Comparison of ENCODE assay signal across 8 mouse cellular contexts in the genomic region with DNA sequence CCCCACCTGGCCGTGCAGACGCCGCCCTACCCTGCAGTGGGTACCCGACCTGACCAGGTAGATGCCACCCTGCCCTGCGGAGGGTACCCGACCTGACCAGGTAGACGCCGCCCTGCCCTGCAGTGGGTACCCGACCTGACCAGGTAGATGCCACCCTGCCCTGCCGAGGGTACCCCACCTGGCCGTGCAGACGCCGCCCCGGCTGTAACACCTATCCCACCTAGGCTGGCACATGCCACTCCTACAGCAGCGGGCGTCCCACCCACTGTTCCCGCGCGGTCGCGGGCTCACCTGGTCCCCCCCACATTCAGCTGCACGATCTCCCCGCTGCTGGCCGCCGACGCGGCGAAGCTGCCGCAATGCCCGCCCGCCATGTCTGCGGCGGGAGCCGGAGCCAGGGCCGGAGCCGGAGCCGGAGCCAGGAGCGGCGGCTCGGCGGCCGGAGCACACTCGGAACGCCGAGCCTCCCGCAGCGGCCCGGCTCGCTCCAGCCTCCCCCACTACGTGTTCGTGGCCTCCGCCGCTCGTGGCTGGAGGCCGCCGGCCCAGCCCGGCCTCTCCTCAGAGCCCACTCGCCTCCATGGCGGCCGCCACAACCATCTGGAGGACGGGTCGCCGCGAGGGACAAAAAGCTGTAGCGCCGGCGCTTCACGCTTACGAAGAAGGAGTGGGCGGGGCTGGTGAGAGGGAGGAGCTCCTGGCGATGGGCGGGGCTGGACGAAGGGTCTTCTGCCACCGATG. TPM values are rescaled to one million over a fixed set of nuclear protein-coding genes. Genes with fewer than 3 reads are reported as not detected.
DNase-seq lines count a peak whose midpoint lies in the region; ATAC-seq and TF ChIP-seq lines count a peak whose summit lies in the region.

A gene (minus strand): TSS at position 603 of the 741 bp plus-strand sequence.

- H3K9ac ChIP-seq in kidney, embryonic 14.5 days (ENCODE audit: low read depth, low read length), result peak within 1 kb of the TSS; percentile 95
- peak within 1 kb of the TSS; percentile 92 for H3K9ac ChIP-seq in limb, embryonic 15.5 days

- H3K27me3 ChIP-seq in kidney, embryonic 14.5 days (ENCODE audit: control insufficient read depth, insufficient read depth, low read length), result no peaks in the 10 kb centered on the region
- H3K27me3 ChIP-seq in limb, embryonic 15.5 days, result no peaks in the 10 kb centered on the region

- H3K4me1 ChIP-seq in bone marrow macrophage, adult 2 months (ENCODE audit: control insufficient read depth, insufficient read depth, low read length), result peaks cover 12% of the 10 kb centered on the region
- H3K4me1 ChIP-seq in embryonic fibroblast, embryonic 13.5 days (ENCODE audit: control insufficient read depth, insufficient read depth, low read length), result peaks cover 6% of the 10 kb centered on the region; the same call in 1 of the 2 replicates
- H3K4me1 ChIP-seq in kidney, embryonic 14.5 days (ENCODE audit: control insufficient read depth, insufficient read depth, low read length), result peaks cover 6% of the 10 kb centered on the region; the same call in 1 of the 2 replicates
- peaks cover 14% of the 10 kb centered on the region for H3K4me1 ChIP-seq in limb, embryonic 15.5 days

- H3K27ac ChIP-seq in bone marrow macrophage, adult 2 months (ENCODE audit: insufficient read depth, low read depth, low read length), result no peak within 1 kb of the TSS
- no peak within 1 kb of the TSS for H3K27ac ChIP-seq in embryonic fibroblast, embryonic 13.5 days (ENCODE audit: insufficient read depth, low read length)
- 0 out of 2 replicates have a peak within 1 kb of the TSS, but pooled peaks have one; percentile 6 for H3K27ac ChIP-seq in kidney, embryonic 14.5 days (ENCODE audit: low read depth, low read length)
- H3K27ac ChIP-seq in limb, embryonic 15.5 days, result peak within 1 kb of the TSS; percentile 59; the same call in 1 of the 2 replicates

- no peak for TF ChIP-seq CTCF in bone marrow macrophage, adult 2 months (IDR thresholded peaks at IDR 0.05; ENCODE audit: low read depth, low read length)
- no peak for TF ChIP-seq CTCF in embryonic fibroblast, embryonic 13.5 days (IDR thresholded peaks at IDR 0.05; ENCODE audit: borderline replicate concordance, insufficient read depth, low read length)

- DNase-seq in A20 (ENCODE audit: low read depth, low spot score), result peak; percentile 94
- peak; percentile 86 to 93 for DNase-seq in heart, adult 9 months (ENCODE audit: low spot score in 2 of 2)
- DNase-seq in monocyte, adult 2 months (ENCODE audit: low read depth in 1 of 2, low spot score in 2 of 2), result peak; percentile 61 to 81
- DNase-seq in spleen, postnatal 36 days (ENCODE audit: low spot score in 2 of 2), result peak; percentile 91 to 92

- peak; percentile 91 for ATAC-seq in kidney, embryonic 14.5 days (ENCODE audit: low FRiP score, low TSS enrichment)
- ATAC-seq in limb, embryonic 15.5 days (ENCODE audit: insufficient number of reproducible peaks, low FRiP score, low TSS enrichment, low read depth), result peak; percentile 88

- TF ChIP-seq POLR2A in bone marrow macrophage, adult 2 months (IDR thresholded peaks at IDR 0.05; ENCODE audit: borderline replicate concordance, low read depth, low read length), result peak; percentile 41; the same call in 1 of the 2 replicates
- TF ChIP-seq POLR2A in embryonic fibroblast, embryonic 13.5 days (IDR thresholded peaks at IDR 0.05; ENCODE audit: low read depth, low read length), result peak; percentile 84

- peak within 1 kb of the TSS; percentile 93 for H3K4me2 ChIP-seq in kidney, embryonic 14.5 days (replicated peaks; ENCODE audit: low read depth, low read length)
- peak within 1 kb of the TSS; percentile 92 for H3K4me2 ChIP-seq in limb, embryonic 15.5 days

- H3K9me3 ChIP-seq in kidney, embryonic 14.5 days (ENCODE audit: control insufficient read depth, low read length), result no peaks in the 10 kb centered on the region
- H3K9me3 ChIP-seq in limb, embryonic 15.5 days, result no peaks in the 10 kb centered on the region

- peak within 1 kb of the TSS; percentile 79 for H3K4me3 ChIP-seq in bone marrow macrophage, adult 2 months (ENCODE audit: insufficient read depth, low read length)
- H3K4me3 ChIP-seq in embryonic fibroblast, embryonic 13.5 days (ENCODE audit: insufficient read depth, low read length), result peak within 1 kb of the TSS; percentile 83
- H3K4me3 ChIP-seq in kidney, embryonic 14.5 days (ENCODE audit: low read length), result peak within 1 kb of the TSS; percentile 95
- peak within 1 kb of the TSS; percentile 72 for H3K4me3 ChIP-seq in limb, embryonic 15.5 days

- under 1% methylated on average over 63 of the region's 74 CpGs for WGBS in kidney, embryonic 14.5 days
- under 1% methylated on average over 74 of the region's 74 CpGs for WGBS in limb, embryonic 15.5 days

- peaks cover 2% of the 10 kb centered on the region; the same call in 1 of the 2 replicates for H3K36me3 ChIP-seq in kidney, embryonic 14.5 days (ENCODE audit: control insufficient read depth, insufficient read depth, low read length)
- 0 out of 2 replicates have a peak, but pooled peaks cover 10% of the 10 kb centered on the region for H3K36me3 ChIP-seq in limb, embryonic 15.5 days

RNA-seq across cellular contexts. Expression of the gene that starts here (rescaled TPM):
- polyA plus RNA-seq in bone marrow macrophage, adult 2 months (2012; ENCODE audit: insufficient read depth, insufficient read length, missing spikeins), result 10.4 and 12.9 TPM in 2 replicates
- polyA plus RNA-seq in embryonic fibroblast, embryonic 13.5 days (2011; ENCODE audit: insufficient read length, low read depth, missing spikeins), result 27.4 and 33.6 TPM in 2 replicates
- 20.0 and 35.6 TPM in 2 replicates for polyA plus RNA-seq in kidney, embryonic 14.5 days (2014; fragmentation: Nextera tagmentation; extraction: Ambion mirVana)
- 26.0 and 29.6 TPM in 2 replicates for polyA plus RNA-seq in limb, embryonic 15.5 days (2015; fragmentation: Nextera tagmentation; extraction: Ambion mirVana)

Comparison
In these comparisons a context has a peak if more than half of its experiments do, and no peak if none do; other contexts are left out.
1. H3K27ac ChIP-seq: peak in kidney, embryonic 14.5 days (single experiment) and limb, embryonic 15.5 days (single experiment); none in bone marrow macrophage, adult 2 months (single experiment) and embryonic fibroblast, embryonic 13.5 days (single experiment).
2. Peak in every context shown above with its lines, with median percentiles within 50 percentile points of each other: DNase-seq and H3K4me3 ChIP-seq.